Mouse (Mus musculus) embryonic facial prominence, embryonic 15.5 days (tissue): Measurements from ENCODE around the gene Tfap2c. TPM values are rescaled to one million over a fixed set of nuclear protein-coding genes. Genes with fewer than 3 reads are reported as not detected.

Experiments
- ATAC-seq: fragments of 200-750 bp; cut with Nextera tagmentation; 2 replicates; pipeline ENCODE4 v1.8.0; 2017; ENCODE audit warnings: low read depth, moderate TSS enrichment; ENCODE audit not compliant: insufficient number of reproducible peaks, low FRiP score, low TSS enrichment
- H3K27ac ChIP-seq: fragments of 300-500 bp; sonication (generic); replicated peaks from 2 replicates; pipeline ENCODE4 v1.5.1; 2015; ENCODE audit warnings: mild to moderate bottlenecking, inconsistent platforms
- H3K27me3 ChIP-seq: fragments of 300-500 bp; sonication (generic); 2 replicates; pipeline ENCODE4 v1.6.1; 2015; ENCODE audit warnings: inconsistent platforms
- H3K36me3 ChIP-seq: fragments of 300-500 bp; sonication (generic); 2 replicates; pipeline ENCODE4 v1.6.1; 2015; ENCODE audit warnings: mild to moderate bottlenecking, inconsistent platforms
- H3K4me1 ChIP-seq: fragments of 300-500 bp; sonication (generic); 2 replicates; pipeline ENCODE4 v1.6.1; 2015; ENCODE audit warnings: inconsistent platforms
- H3K4me2 ChIP-seq: fragments of 300-500 bp; sonication (generic); replicated peaks from 2 replicates; pipeline ENCODE4 v1.6.1; 2015; ENCODE audit warnings: mild to moderate bottlenecking, inconsistent platforms
- H3K4me3 ChIP-seq: fragments of 300-500 bp; sonication (generic); replicated peaks from 2 replicates; pipeline ENCODE4 v1.5.1; 2015; ENCODE audit warnings: mild to moderate bottlenecking, inconsistent platforms
- H3K9ac ChIP-seq: fragments of 300-500 bp; sonication (generic); 2 replicates; pipeline ENCODE4 v1.6.1; 2015; ENCODE audit warnings: inconsistent platforms
- H3K9me3 ChIP-seq: fragments of 300-500 bp; sonication (generic); replicated peaks from 2 replicates; pipeline ENCODE4 v1.6.1; 2016; ENCODE audit warnings: inconsistent platforms
- WGBS: fragments of 180-500 bp; shearing (Covaris S2); methylation state at CpG from one replicate; pipeline ENCODE4 v1.1.7; 2015; 5-methylcytosine and 5-hydroxymethylcytosine counted together
- polyA plus RNA-seq: library from polyadenylated mRNA; unstranded; fragments of >200 nt; fragmentation: Nextera tagmentation; extraction: Ambion mirVana; gene quantifications from 2 replicates; pipeline ENCODE4 v1.2.1, GENCODE M21; 2015

The Tfap2c gene
- polyA plus RNA-seq, 1 experiment from 2014 or later, result 25.9 TPM

- Histone ChIP-seq H3K36me3 (no peaks in the 10 kb centered on the region), H3K9me3 (no peaks in the 10 kb centered on the region), H3K4me2 (no peak overlapping the region), H3K27ac (no peak overlapping the region), H3K4me1 (peaks cover 28% of the 10 kb centered on the region), H3K27me3 (peaks cover 51% of the 10 kb centered on the region), H3K4me3 (no peak overlapping the region), H3K9ac (no peak overlapping the region)
- ATAC-seq, result no peak
- 37% methylated on average over 4 of the region's 4 CpGs for WGBS
Observed at GRCm38 (mm10) chr2:172543987-172544386, 5.4 kb upstream of the Tfap2c start.

GRCm38 (mm10) chr2:172544601-172545127 lies 4.7 kb upstream of the Tfap2c start:
- peaks cover 58% of the 10 kb centered on the region for H3K27me3 ChIP-seq
- ATAC-seq, result no peak

GRCm38 (mm10) chr2:172545592-172546235 lies 3.7 kb upstream of the Tfap2c start:
- no peak overlapping the region for H3K4me2 ChIP-seq
- no peak overlapping the region for H3K9ac ChIP-seq
- WGBS, result 28% methylated on average over 35 of the region's 35 CpGs
- H3K27me3 ChIP-seq, result peaks cover 67% of the 10 kb centered on the region
- no peak for ATAC-seq
- H3K4me1 ChIP-seq, result peaks cover 46% of the 10 kb centered on the region
- no peaks in the 10 kb centered on the region for H3K9me3 ChIP-seq
- no peak overlapping the region for H3K27ac ChIP-seq
- no peak overlapping the region for H3K4me3 ChIP-seq
- no peaks in the 10 kb centered on the region for H3K36me3 ChIP-seq

More at GRCm38 (mm10) chr2:172544601-172545127, 4.7 kb upstream of the Tfap2c start:
- Histone ChIP-seq H3K4me1 (peaks cover 35% of the 10 kb centered on the region), H3K4me3 (no peak overlapping the region), H3K9me3 (no peaks in the 10 kb centered on the region), H3K4me2 (no peak overlapping the region), H3K36me3 (no peaks in the 10 kb centered on the region), H3K27ac (no peak overlapping the region), H3K9ac (no peak overlapping the region)
- WGBS, result 21% methylated on average over 6 of the region's 6 CpGs

- H3K4me1 ChIP-seq, result peaks cover 54% of the 10 kb centered on the region
- no peaks in the 10 kb centered on the region for H3K36me3 ChIP-seq
- H3K9ac ChIP-seq, result no peak overlapping the region
- 25% methylated on average over 16 of the region's 16 CpGs for WGBS
- peaks cover 76% of the 10 kb centered on the region for H3K27me3 ChIP-seq
- H3K4me3 ChIP-seq, result no peak overlapping the region
- ATAC-seq, result no peak
- H3K4me2 ChIP-seq, result no peak overlapping the region
- H3K27ac ChIP-seq, result no peak overlapping the region
- H3K9me3 ChIP-seq, result no peaks in the 10 kb centered on the region
Observed at GRCm38 (mm10) chr2:172546551-172546950, 2.8 kb upstream of the Tfap2c start.

GRCm38 (mm10) chr2:172547116-172547515 lies 2.3 kb upstream of the Tfap2c start:
- peaks cover 59% of the 10 kb centered on the region for H3K4me1 ChIP-seq
- ATAC-seq, result no peak
- WGBS, result 2% methylated on average over 21 of the region's 21 CpGs

GRCm38 (mm10) chr2:172547807-172548586 lies 1.4 kb upstream of the Tfap2c start:
- H3K9ac ChIP-seq, result no peak overlapping the region
- H3K27ac ChIP-seq, result no peak overlapping the region
- no peaks in the 10 kb centered on the region for H3K9me3 ChIP-seq
- peak overlapping the region; percentile 53 for H3K4me3 ChIP-seq
- peak overlapping the region; percentile 49 for H3K4me2 ChIP-seq
- WGBS, result 7% methylated on average over 27 of the region's 27 CpGs
- H3K36me3 ChIP-seq, result no peaks in the 10 kb centered on the region
- ATAC-seq, result no peak
- H3K4me1 ChIP-seq, result peaks cover 56% of the 10 kb centered on the region
- peaks cover 84% of the 10 kb centered on the region for H3K27me3 ChIP-seq

More at GRCm38 (mm10) chr2:172547116-172547515, 2.3 kb upstream of the Tfap2c start:
- no peaks in the 10 kb centered on the region for H3K9me3 ChIP-seq
- H3K27ac ChIP-seq, result no peak overlapping the region
- peak overlapping the region; percentile 49 for H3K4me2 ChIP-seq
- no peaks in the 10 kb centered on the region for H3K36me3 ChIP-seq
- H3K9ac ChIP-seq, result no peak overlapping the region
- H3K4me3 ChIP-seq, result peak overlapping the region; percentile 26
- peaks cover 80% of the 10 kb centered on the region for H3K27me3 ChIP-seq

GRCm38 (mm10) chr2:172548672-172549255 lies 629 bp upstream of the Tfap2c start:
- no peak overlapping the region for H3K9ac ChIP-seq
- H3K36me3 ChIP-seq, result no peaks in the 10 kb centered on the region
- H3K4me3 ChIP-seq, result peak overlapping the region; percentile 53
- no peak overlapping the region for H3K27ac ChIP-seq
- peaks cover 55% of the 10 kb centered on the region for H3K4me1 ChIP-seq
- 2% methylated on average over 27 of the region's 27 CpGs for WGBS
- H3K4me2 ChIP-seq, result peak overlapping the region; percentile 78
- peaks cover 91% of the 10 kb centered on the region for H3K27me3 ChIP-seq
- no peaks in the 10 kb centered on the region for H3K9me3 ChIP-seq
- ATAC-seq, result no peak

GRCm38 (mm10) chr2:172550364-172551080 lies 1.1 kb downstream of the Tfap2c start:
- Histone ChIP-seq H3K4me3 (peak overlapping the region; percentile 53), H3K36me3 (no peaks in the 10 kb centered on the region), H3K4me1 (peaks cover 55% of the 10 kb centered on the region), H3K9me3 (no peaks in the 10 kb centered on the region), H3K4me2 (peak overlapping the region; percentile 78), H3K27me3 (peaks cover 81% of the 10 kb centered on the region), H3K27ac (peak overlapping the region; percentile 84), H3K9ac (peak overlapping the region; percentile 26)
- under 1% methylated on average over 61 of the region's 62 CpGs for WGBS
- peak; percentile 71 for ATAC-seq

- Histone ChIP-seq H3K4me2 (peak overlapping the region; percentile 78), H3K9ac (peak overlapping the region; percentile 26), H3K4me3 (peak overlapping the region; percentile 53), H3K36me3 (no peaks in the 10 kb centered on the region), H3K9me3 (no peaks in the 10 kb centered on the region), H3K27me3 (peaks cover 74% of the 10 kb centered on the region), H3K4me1 (peaks cover 55% of the 10 kb centered on the region), H3K27ac (peak overlapping the region; percentile 84)
- under 1% methylated on average over 57 of the region's 57 CpGs for WGBS
- no peak for ATAC-seq
Observed at GRCm38 (mm10) chr2:172551081-172551720, 1.8 kb downstream of the Tfap2c start.

- ATAC-seq, result no peak
- Histone ChIP-seq H3K36me3 (no peaks in the 10 kb centered on the region), H3K4me1 (peaks cover 52% of the 10 kb centered on the region), H3K4me2 (peak overlapping the region; percentile 78), H3K4me3 (peak overlapping the region; percentile 53), H3K9me3 (no peaks in the 10 kb centered on the region), H3K27ac (no peak overlapping the region), H3K27me3 (peaks cover 68% of the 10 kb centered on the region), H3K9ac (0 out of 2 replicates have a peak overlapping the region, but pooled peaks have one; percentile 26)
- WGBS, result 8% methylated on average over 14 of the region's 14 CpGs
Observed at GRCm38 (mm10) chr2:172551872-172552271, 2.5 kb downstream of the Tfap2c start.
